Mouse (Mus musculus): Measurements from ENCODE around the gene Rnf182.

Rnf182 gene

DNA sequence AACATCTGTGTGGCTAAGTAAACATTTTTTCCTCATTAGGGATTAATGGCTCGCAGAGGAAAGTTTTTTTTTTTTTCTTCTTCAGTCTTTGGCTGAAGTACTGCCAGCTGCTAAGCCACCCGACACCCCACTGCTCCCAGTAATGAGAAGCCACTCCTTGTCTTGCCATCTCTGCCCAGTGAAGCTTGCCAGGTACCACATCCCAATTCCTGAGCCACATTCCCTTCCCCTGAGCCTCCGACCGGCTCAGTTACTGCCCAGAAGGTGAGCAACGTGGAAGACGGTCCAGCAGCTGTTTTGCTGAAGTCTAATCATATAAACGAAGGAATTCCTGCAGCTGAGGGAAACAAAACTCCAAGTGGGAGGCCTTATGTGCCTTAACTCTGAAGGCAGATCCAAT, 88.0 kb downstream of the Rnf182 start:
- no peak for DNase-seq (ENCODE audit: low spot score in 2 of 2)

DNA sequence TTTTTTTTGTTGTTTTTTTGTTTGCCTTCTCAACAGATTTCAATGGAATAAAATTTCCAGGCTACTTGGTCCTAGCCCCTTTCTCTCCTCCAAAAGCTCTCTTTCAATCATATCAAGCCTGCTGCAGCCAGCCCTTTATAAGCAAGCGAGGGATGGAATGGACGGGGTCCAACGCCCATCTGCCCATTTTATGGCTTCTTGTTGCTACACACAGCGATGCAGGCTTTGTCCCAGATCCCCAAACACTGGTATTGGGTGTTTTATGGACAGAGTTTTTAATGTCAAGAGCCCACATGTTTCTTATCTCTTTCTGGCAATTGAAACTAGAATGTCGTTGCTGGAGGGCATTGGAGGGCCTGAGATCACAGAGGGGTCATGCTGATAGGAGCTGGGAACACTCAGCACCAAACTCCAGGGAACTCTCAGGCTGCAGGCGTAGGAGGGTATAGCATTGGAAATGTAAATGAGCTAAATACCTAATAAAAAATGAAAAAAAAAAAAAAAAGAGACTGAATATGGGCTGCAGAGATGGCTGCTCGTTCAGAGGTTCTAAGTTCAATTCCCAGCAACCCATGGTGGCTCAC, 89.1 kb downstream of the Rnf182 start:
- no peak for DNase-seq (ENCODE audit: low spot score in 2 of 2)

DNA sequence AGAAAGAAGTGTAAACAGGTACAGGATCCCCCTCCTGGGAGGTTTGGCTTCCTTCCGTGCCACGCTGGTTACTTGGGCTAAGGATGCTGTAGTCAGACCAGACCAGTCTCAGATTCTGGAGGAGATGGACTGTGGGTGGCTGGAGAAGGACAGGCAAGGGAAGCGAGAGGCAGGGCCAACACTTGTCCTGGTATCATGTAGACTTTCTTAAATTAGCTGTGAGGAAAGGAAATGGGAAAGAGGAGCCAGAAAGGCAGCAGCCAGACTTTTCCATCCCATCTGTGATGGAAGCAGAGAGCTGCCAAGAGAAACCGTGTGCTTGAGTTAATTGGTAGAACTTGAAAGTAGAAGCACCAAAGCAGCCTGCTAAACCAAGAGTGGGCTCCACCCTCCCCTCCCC, 90.9 kb downstream of the Rnf182 start:
- DNase-seq (ENCODE audit: low spot score in 2 of 2): no peak

DNA sequence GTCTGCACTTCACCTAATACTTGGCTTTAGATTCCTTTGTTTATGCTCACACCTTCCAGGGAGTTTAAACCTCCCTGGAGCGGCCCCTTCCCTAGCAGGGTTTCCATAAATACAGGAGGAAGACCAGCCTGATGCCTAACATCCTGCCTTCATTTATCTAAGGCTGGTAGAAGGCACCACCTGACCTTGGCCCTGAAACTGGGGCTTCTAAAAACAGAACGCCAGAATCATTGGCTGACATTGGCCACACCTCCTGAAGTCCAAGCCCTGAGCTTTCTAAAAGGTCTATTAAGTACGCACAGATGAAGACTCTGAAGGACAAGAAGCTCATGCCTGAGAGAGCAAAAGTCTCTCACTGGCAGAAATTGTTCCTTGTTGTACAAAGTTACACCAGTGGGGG, 94.0 kb downstream of the Rnf182 start:
- DNase-seq (ENCODE audit: low spot score in 2 of 2): no peak

DNA sequence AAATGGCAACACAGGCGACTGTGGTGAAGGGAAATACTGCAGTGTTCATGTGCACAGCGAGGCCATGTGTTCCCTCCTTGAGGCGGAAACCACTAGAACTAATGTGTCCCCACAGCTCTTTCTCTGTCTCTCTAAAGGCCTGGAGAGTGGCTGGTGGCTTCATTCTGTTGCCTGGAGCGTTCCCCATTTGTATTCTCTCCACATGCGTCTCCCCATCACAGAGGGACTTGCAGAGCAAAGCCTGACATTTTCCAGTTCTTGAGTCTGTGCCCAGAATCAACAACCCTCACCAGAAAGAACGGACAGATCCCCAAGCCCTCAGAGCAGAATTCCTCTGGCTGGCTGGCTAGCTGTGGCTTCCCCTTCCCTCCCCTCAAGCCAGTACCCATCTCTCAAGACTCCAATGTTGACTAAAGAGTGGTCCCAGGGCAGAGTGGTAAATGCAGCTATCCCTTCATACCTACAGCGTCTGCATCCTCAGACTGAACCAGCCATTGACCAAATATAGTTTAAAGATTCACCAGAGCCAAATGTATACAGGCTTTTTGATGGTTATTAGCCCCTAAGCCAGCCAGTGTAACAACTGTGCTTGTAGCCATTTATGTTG, 96.3 kb downstream of the Rnf182 start:
- DNase-seq (ENCODE audit: low spot score in 2 of 2): no peak

DNA sequence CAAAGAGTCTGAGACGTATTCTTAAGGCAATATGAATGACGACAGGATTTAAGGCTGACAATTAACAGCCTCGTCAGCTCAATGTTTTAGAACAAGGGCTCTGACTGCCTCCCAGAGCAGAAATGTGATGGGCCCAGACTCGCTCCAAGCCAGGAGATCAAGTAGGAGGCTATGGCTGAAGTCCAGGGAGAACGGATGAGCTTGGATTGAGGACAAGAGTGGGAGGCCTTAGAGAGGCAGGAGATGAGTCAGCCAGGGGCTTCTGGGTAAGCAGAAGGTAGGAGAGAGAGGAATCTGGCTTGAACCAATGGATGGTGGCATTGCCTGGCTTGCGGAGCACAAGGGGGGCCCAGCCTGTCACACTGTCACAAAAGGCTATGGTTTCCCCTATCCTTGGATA, 99.2 kb downstream of the Rnf182 start:
- DNase-seq (ENCODE audit: low spot score in 2 of 2): no peak

DNA sequence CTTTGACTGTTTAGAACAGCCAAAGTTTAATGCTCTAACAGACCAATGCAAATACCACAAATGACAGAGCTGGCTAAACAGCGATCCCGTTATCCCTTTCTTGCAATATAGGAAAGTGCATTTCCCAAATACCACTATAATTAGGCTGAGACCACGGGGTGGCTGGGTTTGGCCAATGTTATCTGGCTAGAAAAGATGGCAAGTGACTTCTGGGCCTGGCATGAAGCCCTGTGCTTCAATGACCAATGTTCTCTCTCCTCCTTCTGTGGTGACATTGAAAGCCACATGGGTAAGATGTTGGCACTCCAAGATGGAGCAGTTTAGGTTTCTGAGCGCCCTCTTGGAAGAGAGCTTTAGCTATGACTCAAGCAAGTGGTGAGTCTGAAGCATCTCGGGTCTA, 100.0 kb downstream of the Rnf182 start:
- DNase-seq (ENCODE audit: low spot score in 2 of 2): no peak

DNA sequence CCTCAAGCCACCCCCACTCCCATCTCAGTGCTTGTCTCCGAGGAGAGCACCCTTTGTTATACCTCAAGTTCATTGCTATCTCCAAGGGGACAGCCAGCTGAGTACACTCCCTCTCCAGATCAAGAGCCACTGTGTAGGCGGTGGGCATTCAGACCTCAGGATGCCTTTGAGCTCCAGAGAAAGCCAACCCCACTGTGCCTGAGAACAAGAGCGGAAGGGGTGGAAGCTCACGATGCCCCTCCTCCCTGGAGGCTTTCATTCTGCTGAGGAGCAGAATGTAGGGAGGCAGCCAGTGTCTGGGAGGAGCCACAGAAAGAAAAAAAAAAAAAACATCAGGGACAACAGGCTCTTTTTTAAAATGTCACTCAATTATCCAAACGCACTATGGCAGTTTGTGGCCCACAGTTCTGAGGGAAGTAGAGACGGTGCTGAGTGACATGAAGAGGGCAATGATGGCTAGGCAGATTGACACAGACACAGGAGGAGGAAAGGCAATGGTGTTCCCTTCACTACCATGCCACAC, 101.1 kb downstream of the Rnf182 start:
- no peak for DNase-seq (ENCODE audit: low spot score in 2 of 2)

DNA sequence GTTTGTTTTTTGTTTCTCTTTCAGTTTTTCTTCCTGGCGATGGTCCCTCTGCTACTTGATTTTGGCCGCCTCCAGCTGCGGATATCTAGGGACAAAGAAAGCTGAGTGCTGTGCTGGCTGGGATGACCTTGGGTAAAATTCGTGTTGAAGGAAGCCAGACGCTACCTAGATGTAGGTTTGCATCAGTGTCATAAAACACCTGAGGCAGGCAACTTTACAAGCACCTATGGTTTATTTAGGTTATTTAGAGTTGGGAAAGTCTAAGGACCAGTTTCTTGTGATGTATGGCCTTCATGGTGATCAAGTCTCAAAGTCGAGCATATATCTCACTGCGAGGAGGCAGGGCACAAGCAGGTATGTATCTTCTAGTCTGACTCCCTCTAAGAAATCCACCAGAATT, 102.7 kb downstream of the Rnf182 start:
- no peak for DNase-seq (ENCODE audit: low spot score in 2 of 2)

DNA sequence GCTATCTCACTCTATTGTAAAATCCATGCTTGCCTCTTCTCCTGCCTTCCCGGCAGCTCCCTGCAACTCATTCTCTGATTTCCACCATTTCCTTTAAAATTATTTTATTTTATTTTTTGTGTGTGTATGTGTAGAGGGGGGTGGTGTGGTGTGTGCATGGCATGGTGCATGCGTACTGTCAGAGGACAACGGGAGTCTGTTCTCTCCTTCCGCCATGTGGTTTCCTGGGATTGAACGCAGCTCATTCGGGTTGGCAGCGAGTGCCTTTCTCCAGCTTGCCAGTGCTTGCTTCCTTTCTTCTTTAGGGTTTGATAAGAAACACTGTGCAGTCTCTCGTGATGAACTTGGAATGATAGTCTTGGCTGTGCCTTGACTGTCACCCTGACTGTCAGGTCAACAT, 105.0 kb downstream of the Rnf182 start:
- DNase-seq (ENCODE audit: low spot score in 2 of 2): no peak
